Mouse (Mus musculus) midbrain, embryonic 12.5 days (tissue): Measurements from ENCODE around the gene Twf1. TPM values are rescaled to one million over a fixed set of nuclear protein-coding genes. Genes with fewer than 3 reads are reported as not detected.

Experiments
- ATAC-seq: fragments of 200-750 bp; cut with Nextera tagmentation; 2 replicates; pipeline ENCODE4 v1.8.0; 2017; ENCODE audit warnings: low read depth, moderate TSS enrichment, moderate library complexity; ENCODE audit not compliant: low FRiP score
- H3K27ac ChIP-seq: fragments of 300-500 bp; sonication (generic); replicated peaks from 2 replicates; pipeline ENCODE4 v1.5.1; 2016; ENCODE audit warnings: mild to moderate bottlenecking
- H3K27me3 ChIP-seq: fragments of 300-500 bp; sonication (generic); 2 replicates; pipeline ENCODE4 v1.6.1; 2016; ENCODE audit warnings: mild to moderate bottlenecking
- H3K36me3 ChIP-seq: fragments of 300-500 bp; sonication (generic); 2 replicates; pipeline ENCODE4 v1.6.1; 2016
- H3K4me1 ChIP-seq: fragments of 300-500 bp; sonication (generic); 2 replicates; pipeline ENCODE4 v1.6.1; 2016
- H3K4me2 ChIP-seq: fragments of 300-500 bp; sonication (generic); replicated peaks from 2 replicates; pipeline ENCODE4 v1.6.1; 2016; ENCODE audit warnings: mild to moderate bottlenecking, moderate library complexity
- H3K4me3 ChIP-seq: fragments of 300-500 bp; sonication (generic); 2 replicates; pipeline ENCODE4 v1.5.1; 2016; ENCODE audit warnings: mild to moderate bottlenecking
- H3K9ac ChIP-seq: fragments of 300-500 bp; sonication (generic); replicated peaks from 2 replicates; pipeline ENCODE4 v1.6.1; 2016; ENCODE audit warnings: mild to moderate bottlenecking, moderate library complexity
- H3K9me3 ChIP-seq: fragments of 300-500 bp; sonication (generic); 2 replicates; pipeline ENCODE4 v1.6.1; 2016; ENCODE audit warnings: mild to moderate bottlenecking
- WGBS: fragments of 180-500 bp; shearing (Covaris S2); methylation state at CpG from one replicate; pipeline ENCODE4 v1.1.7; 2016; 5-methylcytosine and 5-hydroxymethylcytosine counted together
- polyA plus RNA-seq: library from polyadenylated mRNA; unstranded; fragments of >200 nt; fragmentation: Nextera tagmentation; extraction: Ambion mirVana; gene quantifications from 2 replicates; pipeline ENCODE4 v1.2.1, GENCODE M21; 2016

The Twf1 gene
- polyA plus RNA-seq, 1 experiment from 2014 or later, result 98.6 TPM

DNA sequence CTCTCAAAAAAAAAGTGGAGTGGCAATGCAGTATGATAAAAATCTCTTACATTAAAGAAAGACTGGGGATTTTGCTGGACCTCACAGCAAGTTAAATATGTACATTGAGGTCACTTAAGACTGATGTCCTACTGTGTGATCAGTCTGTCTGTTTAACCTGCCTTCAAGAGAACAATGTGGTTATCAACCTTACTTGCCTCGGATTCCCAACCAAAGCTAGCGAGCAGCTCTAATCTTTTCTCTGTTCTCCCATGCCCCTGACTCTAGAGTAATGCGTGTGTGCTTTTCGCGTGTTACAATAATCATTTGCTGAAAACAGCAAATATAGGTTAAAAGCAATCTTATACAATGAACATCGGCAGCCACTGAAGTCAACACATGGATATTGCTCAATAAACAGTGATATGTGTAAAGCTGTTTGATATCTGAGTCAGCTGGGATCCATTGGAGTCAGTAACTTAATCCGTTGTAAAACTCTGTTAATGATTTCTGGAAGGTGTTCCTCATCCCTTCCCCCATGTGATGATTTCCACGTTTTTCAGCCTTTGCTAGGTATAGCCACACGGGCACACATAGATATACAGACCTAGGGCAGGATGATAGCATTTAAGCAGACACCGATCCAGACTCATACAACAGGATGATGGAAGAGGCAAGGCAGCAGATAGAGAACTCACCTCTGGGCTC is 21.1 kb downstream of the Twf1 start:
- H3K27ac ChIP-seq, result no peak overlapping the region
- no peak overlapping the region for H3K9ac ChIP-seq
- WGBS, result 90% methylated on average over 10 of the region's 10 CpGs
- no peak overlapping the region for H3K4me3 ChIP-seq
- H3K27me3 ChIP-seq, result no peaks in the 10 kb centered on the region
- no peaks in the 10 kb centered on the region for H3K9me3 ChIP-seq
- no peak overlapping the region for H3K4me2 ChIP-seq
- no peaks in the 10 kb centered on the region for H3K4me1 ChIP-seq
- ATAC-seq, result no peak
- H3K36me3 ChIP-seq, result no peaks in the 10 kb centered on the region

- no peaks in the 10 kb centered on the region for H3K27me3 ChIP-seq
- H3K4me3 ChIP-seq, result no peak overlapping the region
- H3K4me1 ChIP-seq, result no peaks in the 10 kb centered on the region
- H3K9ac ChIP-seq, result no peak overlapping the region
- H3K36me3 ChIP-seq, result no peaks in the 10 kb centered on the region
- no peaks in the 10 kb centered on the region for H3K9me3 ChIP-seq
- H3K4me2 ChIP-seq, result no peak overlapping the region
- no peak for ATAC-seq
- WGBS, result 81% methylated on average over 9 of the region's 9 CpGs
- no peak overlapping the region for H3K27ac ChIP-seq
Observed at GRCm38 (mm10) chr15:94565854-94566253, 23.8 kb downstream of the Twf1 start.

GRCm38 (mm10) chr15:94564909-94565308 is 24.8 kb downstream of the Twf1 start:
- no peak overlapping the region for H3K27ac ChIP-seq
- no peak for ATAC-seq
- 98% methylated on average over 2 of the region's 2 CpGs for WGBS
- no peaks in the 10 kb centered on the region for H3K9me3 ChIP-seq
- no peak overlapping the region for H3K9ac ChIP-seq
- H3K27me3 ChIP-seq, result no peaks in the 10 kb centered on the region
- H3K4me2 ChIP-seq, result no peak overlapping the region
- H3K4me1 ChIP-seq, result no peaks in the 10 kb centered on the region
- no peaks in the 10 kb centered on the region for H3K36me3 ChIP-seq
- H3K4me3 ChIP-seq, result no peak overlapping the region

- 86% methylated on average over 17 of the region's 17 CpGs for WGBS
- Histone ChIP-seq H3K27ac (no peak overlapping the region), H3K4me1 (no peaks in the 10 kb centered on the region), H3K9ac (no peak overlapping the region), H3K36me3 (no peaks in the 10 kb centered on the region), H3K9me3 (no peaks in the 10 kb centered on the region), H3K4me2 (no peak overlapping the region), H3K27me3 (no peaks in the 10 kb centered on the region), H3K4me3 (no peak overlapping the region)
- ATAC-seq, result no peak
Observed at GRCm38 (mm10) chr15:94558895-94559656, 30.6 kb downstream of the Twf1 start.

GRCm38 (mm10) chr15:94557442-94557841 is 32.2 kb downstream of the Twf1 start:
- Histone ChIP-seq H3K4me2 (no peak overlapping the region), H3K36me3 (no peaks in the 10 kb centered on the region), H3K27ac (no peak overlapping the region), H3K9me3 (no peaks in the 10 kb centered on the region), H3K27me3 (no peaks in the 10 kb centered on the region), H3K9ac (no peak overlapping the region), H3K4me3 (no peak overlapping the region), H3K4me1 (no peaks in the 10 kb centered on the region)
- peak; percentile 56; the same call in 1 of the 2 replicates for ATAC-seq
- WGBS, result 26% methylated on average over 7 of the region's 7 CpGs

GRCm38 (mm10) chr15:94553536-94553935 is 36.2 kb downstream of the Twf1 start:
- no peaks in the 10 kb centered on the region for H3K27me3 ChIP-seq
- no peak overlapping the region for H3K4me3 ChIP-seq
- H3K4me2 ChIP-seq, result no peak overlapping the region
- H3K36me3 ChIP-seq, result no peaks in the 10 kb centered on the region
- ATAC-seq, result no peak
- H3K4me1 ChIP-seq, result no peaks in the 10 kb centered on the region
- 0 out of 2 replicates have a peak, but pooled peaks cover 7% of the 10 kb centered on the region for H3K9me3 ChIP-seq
- no peak overlapping the region for H3K9ac ChIP-seq
- 93% methylated on average over 9 of the region's 9 CpGs for WGBS
- no peak overlapping the region for H3K27ac ChIP-seq

GRCm38 (mm10) chr15:94544844-94545243 is 44.8 kb downstream of the Twf1 start:
- no peak for ATAC-seq
- Histone ChIP-seq H3K4me2 (no peak overlapping the region), H3K27me3 (no peaks in the 10 kb centered on the region), H3K4me1 (peaks cover 6% of the 10 kb centered on the region; the same call in 1 of the 2 replicates), H3K4me3 (no peak overlapping the region), H3K36me3 (no peaks in the 10 kb centered on the region), H3K9me3 (no peaks in the 10 kb centered on the region), H3K27ac (no peak overlapping the region), H3K9ac (no peak overlapping the region)
- 92% methylated on average over 4 of the region's 4 CpGs for WGBS

GRCm38 (mm10) chr15:94544052-94544636 is 45.5 kb downstream of the Twf1 start:
- 42% methylated on average over 9 of the region's 9 CpGs for WGBS
- H3K9ac ChIP-seq, result peak overlapping the region; percentile 65
- ATAC-seq, result no peak
- H3K27me3 ChIP-seq, result no peaks in the 10 kb centered on the region
- H3K4me2 ChIP-seq, result peak overlapping the region; percentile 74
- H3K27ac ChIP-seq, result no peak overlapping the region
- no peaks in the 10 kb centered on the region for H3K9me3 ChIP-seq
- H3K4me1 ChIP-seq, result peaks cover 6% of the 10 kb centered on the region; the same call in 1 of the 2 replicates
- peak overlapping the region; percentile 69 for H3K4me3 ChIP-seq
- no peaks in the 10 kb centered on the region for H3K36me3 ChIP-seq

GRCm38 (mm10) chr15:94543409-94544051 is 46.2 kb downstream of the Twf1 start, which contains the start of the genes Pus7l and Irak4:
Gene Pus7l, minus strand, starts transcription at chr15:94543547.
Gene Irak4, plus strand, starts transcription at chr15:94543643.
- Histone ChIP-seq H3K9me3 (no peaks in the 10 kb centered on the region), H3K36me3 (no peaks in the 10 kb centered on the region), H3K9ac (peak within 1 kb of the TSS; percentile 65), H3K27ac (0 out of 2 replicates have a peak within 1 kb of the TSS, but pooled peaks have one; percentile 26), H3K4me1 (peaks cover 6% of the 10 kb centered on the region; the same call in 1 of the 2 replicates), H3K27me3 (no peaks in the 10 kb centered on the region), H3K4me2 (peak within 1 kb of the TSS; percentile 74), H3K4me3 (peak within 1 kb of the TSS; percentile 69)
- WGBS, result under 1% methylated on average over 45 of the region's 45 CpGs
- peak; percentile 98 for ATAC-seq

- ATAC-seq, result peak; percentile 87
- peak overlapping the region; percentile 65 for H3K9ac ChIP-seq
- 13% methylated on average over 21 of the region's 22 CpGs for WGBS
- no peak overlapping the region for H3K27ac ChIP-seq
- peaks cover 6% of the 10 kb centered on the region; the same call in 1 of the 2 replicates for H3K4me1 ChIP-seq
- peak overlapping the region; percentile 74 for H3K4me2 ChIP-seq
- no peaks in the 10 kb centered on the region for H3K9me3 ChIP-seq
- H3K4me3 ChIP-seq, result peak overlapping the region; percentile 69
- H3K27me3 ChIP-seq, result no peaks in the 10 kb centered on the region
- H3K36me3 ChIP-seq, result no peaks in the 10 kb centered on the region
Observed at GRCm38 (mm10) chr15:94542567-94543408, 46.9 kb downstream of the Twf1 start.

GRCm38 (mm10) chr15:94539296-94539695 is 50.4 kb downstream of the Twf1 start:
- H3K27ac ChIP-seq, result no peak overlapping the region
- no peak overlapping the region for H3K9ac ChIP-seq
- no peaks in the 10 kb centered on the region for H3K36me3 ChIP-seq
- no peak for ATAC-seq
- WGBS, result 87% methylated on average over 3 of the region's 3 CpGs
- H3K27me3 ChIP-seq, result no peaks in the 10 kb centered on the region
- H3K4me3 ChIP-seq, result no peak overlapping the region
- peaks cover 6% of the 10 kb centered on the region; the same call in 1 of the 2 replicates for H3K4me1 ChIP-seq
- H3K4me2 ChIP-seq, result no peak overlapping the region
- H3K9me3 ChIP-seq, result no peaks in the 10 kb centered on the region
